Mouse (Mus musculus): ENCODE results near the gene Lcorl.

GRCm38 (mm10) chr5:45844723-45845122, 12.7 kb downstream of the Lcorl start:
- TF ChIP-seq CTCF (IDR thresholded peaks at IDR 0.05; ENCODE audit: borderline replicate concordance, extremely low read depth, insufficient read depth, insufficient read length) (no peak), POLR2A (IDR thresholded peaks at IDR 0.05; ENCODE audit: borderline replicate concordance, extremely low read depth, insufficient read depth, insufficient read length, poor library complexity, severe bottlenecking) (no peak)

All from brain, embryonic 14.5 days (tissue).